Mouse (Mus musculus): ENCODE results near the gene Kxd1. TPM values are rescaled to one million over a fixed set of nuclear protein-coding genes. Genes with fewer than 3 reads are reported as not detected.

The Kxd1 gene
- total and polyA plus RNA-seq, 2 experiments from 2014 or later = 36.3 to 53.1 TPM

GRCm38 (mm10) chr8:70487993-70488796 lies 39.6 kb downstream of the Kxd1 start:
- Histone ChIP-seq H3K4me3 (ENCODE audit: low read depth, low read length) (peak overlapping the region; percentile 63), H3K27me3 (ENCODE audit: insufficient read depth, low read length) (peaks cover 53% of the 10 kb centered on the region), H3K27ac (ENCODE audit: low read depth, low read length) (no peak overlapping the region), H3K36me3 (ENCODE audit: insufficient read depth, low read length) (peaks cover 11% of the 10 kb centered on the region; the same call in 1 of the 2 replicates), H3K9ac (replicated peaks; ENCODE audit: low read length, poor library complexity, severe bottlenecking) (peak overlapping the region; percentile 36; the same call in 1 of the 2 replicates), H3K4me1 (ENCODE audit: insufficient read depth, low read length) (peaks cover 18% of the 10 kb centered on the region), H3K9me3 (ENCODE audit: low read length) (no peaks in the 10 kb centered on the region), H3K4me2 (ENCODE audit: low read depth, low read length, poor library complexity, severe bottlenecking) (peak overlapping the region; percentile 69)
- TF ChIP-seq CTCF (IDR thresholded peaks at IDR 0.05) = no peak
- no peak for DNase-seq (ENCODE audit: low spot score)
- no peak for ATAC-seq (ENCODE audit: low FRiP score)
- 3% methylated on average over 52 of the region's 55 CpGs for WGBS

GRCm38 (mm10) chr8:70486941-70487520 lies 40.7 kb downstream of the Kxd1 start, which contains the start of gene Tmem59l:
Gene Tmem59l (minus strand): TSS chr8:70487358.
- H3K36me3 ChIP-seq (ENCODE audit: insufficient read depth, low read length) = peaks cover 11% of the 10 kb centered on the region; the same call in 1 of the 2 replicates
- 3% methylated on average over 28 of the region's 33 CpGs for WGBS
- no peak for TF ChIP-seq CTCF (IDR thresholded peaks at IDR 0.05)
- ATAC-seq (ENCODE audit: low FRiP score) (peak; percentile 72), DNase-seq (ENCODE audit: low spot score) (peak; percentile 59)
- peak within 1 kb of the TSS; percentile 52 for H3K27ac ChIP-seq (ENCODE audit: low read depth, low read length)
- peak within 1 kb of the TSS; percentile 69 for H3K4me2 ChIP-seq (ENCODE audit: low read depth, low read length, poor library complexity, severe bottlenecking)
- H3K9ac ChIP-seq (replicated peaks; ENCODE audit: low read length, poor library complexity, severe bottlenecking) = peak within 1 kb of the TSS; percentile 89
- peaks cover 14% of the 10 kb centered on the region; the same call in 1 of the 2 replicates for H3K4me1 ChIP-seq (ENCODE audit: insufficient read depth, low read length)
- H3K27me3 ChIP-seq (ENCODE audit: insufficient read depth, low read length) = peaks cover 41% of the 10 kb centered on the region
- peak within 1 kb of the TSS; percentile 63 for H3K4me3 ChIP-seq (ENCODE audit: low read depth, low read length)
- no peaks in the 10 kb centered on the region for H3K9me3 ChIP-seq (ENCODE audit: low read length)

GRCm38 (mm10) chr8:70486191-70486681 lies 41.5 kb downstream of the Kxd1 start:
- Histone ChIP-seq H3K4me2 (ENCODE audit: low read depth, low read length, poor library complexity, severe bottlenecking) (peak overlapping the region; percentile 69), H3K9me3 (ENCODE audit: low read length) (no peaks in the 10 kb centered on the region), H3K4me1 (ENCODE audit: insufficient read depth, low read length) (peaks cover 14% of the 10 kb centered on the region; the same call in 1 of the 2 replicates), H3K4me3 (ENCODE audit: low read depth, low read length) (peak overlapping the region; percentile 63), H3K36me3 (ENCODE audit: insufficient read depth, low read length) (peaks cover 11% of the 10 kb centered on the region; the same call in 1 of the 2 replicates), H3K9ac (replicated peaks; ENCODE audit: low read length, poor library complexity, severe bottlenecking) (peak overlapping the region; percentile 89), H3K27me3 (ENCODE audit: insufficient read depth, low read length) (peaks cover 33% of the 10 kb centered on the region), H3K27ac (ENCODE audit: low read depth, low read length) (no peak overlapping the region)
- TF ChIP-seq CTCF (IDR thresholded peaks at IDR 0.05) = no peak
- WGBS = 43% methylated on average over 7 of the region's 7 CpGs
- DNase-seq (ENCODE audit: low spot score) (no peak), ATAC-seq (ENCODE audit: low FRiP score) (no peak; the same call in 1 of the 2 replicates)

- peaks cover 8% of the 10 kb centered on the region; the same call in 1 of the 2 replicates for H3K4me1 ChIP-seq (ENCODE audit: insufficient read depth, low read length)
- H3K27me3 ChIP-seq (ENCODE audit: insufficient read depth, low read length) = peaks cover under 1% of the 10 kb centered on the region; the same call in 1 of the 2 replicates
- H3K27ac ChIP-seq (ENCODE audit: low read depth, low read length) = no peak overlapping the region
- H3K9me3 ChIP-seq (ENCODE audit: low read length) = no peaks in the 10 kb centered on the region
- H3K4me2 ChIP-seq (ENCODE audit: low read depth, low read length, poor library complexity, severe bottlenecking) = no peak overlapping the region
- WGBS = 68% methylated on average over 2 of the region's 2 CpGs
- no peak for TF ChIP-seq CTCF (IDR thresholded peaks at IDR 0.05)
- H3K4me3 ChIP-seq (ENCODE audit: low read depth, low read length) = no peak overlapping the region
- no peak for ATAC-seq (ENCODE audit: low FRiP score)
- no peak overlapping the region for H3K9ac ChIP-seq (replicated peaks; ENCODE audit: low read length, poor library complexity, severe bottlenecking)
- H3K36me3 ChIP-seq (ENCODE audit: insufficient read depth, low read length) = peaks cover 11% of the 10 kb centered on the region; the same call in 1 of the 2 replicates
- no peak for DNase-seq (ENCODE audit: low spot score)
Measured at GRCm38 (mm10) chr8:70482943-70483342, 44.8 kb downstream of the Kxd1 start.

GRCm38 (mm10) chr8:70481908-70482307 lies 45.8 kb downstream of the Kxd1 start:
- H3K27me3 ChIP-seq (ENCODE audit: insufficient read depth, low read length) = no peaks in the 10 kb centered on the region
- 79% methylated on average over 3 of the region's 3 CpGs for WGBS

More at GRCm38 (mm10) chr8:70481908-70482307, 45.8 kb downstream of the Kxd1 start:
- ATAC-seq (ENCODE audit: low FRiP score) (no peak), DNase-seq (ENCODE audit: low spot score) (no peak)
- Histone ChIP-seq H3K4me3 (ENCODE audit: low read depth, low read length) (no peak overlapping the region), H3K27ac (ENCODE audit: low read depth, low read length) (no peak overlapping the region), H3K36me3 (ENCODE audit: insufficient read depth, low read length) (peaks cover 11% of the 10 kb centered on the region; the same call in 1 of the 2 replicates), H3K4me1 (ENCODE audit: insufficient read depth, low read length) (peaks cover 11% of the 10 kb centered on the region), H3K4me2 (ENCODE audit: low read depth, low read length, poor library complexity, severe bottlenecking) (no peak overlapping the region), H3K9ac (replicated peaks; ENCODE audit: low read length, poor library complexity, severe bottlenecking) (no peak overlapping the region), H3K9me3 (ENCODE audit: low read length) (no peaks in the 10 kb centered on the region)
- 0 out of 2 replicates have a peak, but pooled peaks have one; percentile 5 for TF ChIP-seq CTCF (IDR thresholded peaks at IDR 0.05)
